In the genomic region with DNA sequence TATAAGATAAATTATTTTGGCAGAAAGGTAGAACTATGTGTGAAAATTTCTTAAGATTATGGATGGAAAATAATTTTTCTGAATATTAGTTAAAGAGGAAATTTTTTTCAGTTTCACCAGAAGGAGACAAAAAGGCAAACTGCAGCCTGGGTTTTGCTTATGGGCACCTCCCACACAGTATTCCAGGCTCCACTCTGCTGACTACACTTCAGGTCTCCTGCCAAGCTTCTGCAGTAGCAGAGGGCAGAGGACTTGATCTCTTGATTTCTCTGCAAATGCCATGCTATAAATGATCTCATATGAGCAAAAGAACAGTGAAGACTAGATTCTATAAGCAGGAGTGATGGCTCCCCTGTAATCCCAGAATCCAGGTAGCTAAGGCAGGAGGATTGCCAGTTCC, we compare ENCODE assay signal across 16 mouse cellular contexts.
A peak's percentile ranks its signal among the peaks of the same experiment; 100 is the strongest.
DNase-seq lines count a peak whose midpoint lies in the region; ATAC-seq and TF ChIP-seq lines count a peak whose summit lies in the region.
"Had no signal": no experiment of that assay in that cellular context is flagged by ENCODE, and none has a peak within 500 bp of the region (broad histone marks: within the 10 kb centered on the region; RNA-seq: fewer than 3 reads in every experiment).

No protein-coding gene starts in this region.

- H3K27me3 ChIP-seq in hindbrain, embryonic 14.5 days (ENCODE audit: control insufficient read depth, insufficient read depth, low read length) = no peaks in the 10 kb centered on the region
- H3K27me3 ChIP-seq in neural tube, embryonic 12.5 days (replicated peaks) = no peaks in the 10 kb centered on the region
- H3K27me3 ChIP-seq: heart, embryonic 12.5 days; liver, embryonic 12.5 days had no signal

- no peak overlapping the region for H3K27ac ChIP-seq in left cerebral cortex, adult 2 months
- H3K27ac ChIP-seq in cortical plate, adult 2 months (ENCODE audit: insufficient read depth, low read length) = no peak overlapping the region
- H3K27ac ChIP-seq in hindbrain, embryonic 14.5 days = 0 out of 2 replicates have a peak overlapping the region, but pooled peaks have one; percentile 22
- H3K27ac ChIP-seq in neural tube, embryonic 12.5 days = no peak overlapping the region
- H3K27ac ChIP-seq: liver, embryonic 12.5 days had no signal

- TF ChIP-seq POLR2A in cortical plate, adult 2 months (IDR thresholded peaks at IDR 0.05; ENCODE audit: extremely low read depth, insufficient read depth, low read length) = no peak

- peak overlapping the region; percentile 45 for H3K4me3 ChIP-seq in left cerebral cortex, adult 2 months
- H3K4me3 ChIP-seq in cortical plate, adult 2 months (ENCODE audit: insufficient read depth, low read length) = peak overlapping the region; percentile 50; the same call in 1 of the 2 replicates
- peak overlapping the region; percentile 51 for H3K4me3 ChIP-seq in hindbrain, embryonic 14.5 days (replicated peaks; ENCODE audit: low read length)
- no peak overlapping the region for H3K4me3 ChIP-seq in neural tube, embryonic 12.5 days
- H3K4me3 ChIP-seq: heart, embryonic 12.5 days; liver, embryonic 12.5 days had no signal

- DNase-seq in left cerebral cortex, adult 2 months (ENCODE audit: extremely low spot score in 1 of 2, low spot score in 2 of 2) = no peak
- DNase-seq in left cerebral cortex, postnatal 36 days (ENCODE audit: low spot score in 2 of 2) = no peak
- no peak for DNase-seq in hindbrain, embryonic 14.5 days (ENCODE audit: low spot score)
- no peak for DNase-seq in kidney, adult 11 months
- no peak for DNase-seq in thymus, postnatal 10 days (ENCODE audit: low spot score in 2 of 2)
- DNase-seq in thymus, postnatal 0 days (ENCODE audit: low spot score) = no peak
- DNase-seq: gastrocnemius, postnatal 25 days; heart, postnatal 4 days; left cerebral cortex, postnatal 4 days; thymus, postnatal 4 days had no signal

- peak overlapping the region; percentile 86 for H3K9ac ChIP-seq in hindbrain, embryonic 14.5 days
- no peak overlapping the region for H3K9ac ChIP-seq in neural tube, embryonic 12.5 days
- H3K9ac ChIP-seq: heart, embryonic 12.5 days; liver, embryonic 12.5 days had no signal

- no peaks in the 10 kb centered on the region for H3K9me3 ChIP-seq in hindbrain, embryonic 14.5 days (ENCODE audit: control insufficient read depth, low read length)
- no peaks in the 10 kb centered on the region for H3K9me3 ChIP-seq in neural tube, embryonic 12.5 days
- H3K9me3 ChIP-seq: heart, embryonic 12.5 days; liver, embryonic 12.5 days had no signal

- H3K4me1 ChIP-seq in cortical plate, adult 2 months (ENCODE audit: control insufficient read depth, insufficient read depth, low read length) = peaks cover 11% of the 10 kb centered on the region
- H3K4me1 ChIP-seq in hindbrain, embryonic 14.5 days (replicated peaks; ENCODE audit: control insufficient read depth, insufficient read depth, low read length) = peaks cover 58% of the 10 kb centered on the region
- peaks cover 24% of the 10 kb centered on the region for H3K4me1 ChIP-seq in neural tube, embryonic 12.5 days
- H3K4me1 ChIP-seq: heart, embryonic 12.5 days; liver, embryonic 12.5 days had no signal

- intact Hi-C loops in left cerebral cortex, adult 2 months (cut with DNase I) = loop anchor here (1.0 to 5.0 kb wide), 5 partner anchors 62 to 213 kb away; a partner anchor contains a TSS
- intact Hi-C loops in left cerebral cortex, postnatal 36 days (cut with DNase I) = loop anchor here (10.0 kb wide), 2 partner anchors 140 to 220 kb away; a partner anchor contains a TSS

- H3K4me2 ChIP-seq in hindbrain, embryonic 14.5 days (replicated peaks) = peak overlapping the region; percentile 74
- H3K4me2 ChIP-seq in neural tube, embryonic 12.5 days (replicated peaks) = peak overlapping the region; percentile 58
- H3K4me2 ChIP-seq: heart, embryonic 12.5 days; liver, embryonic 12.5 days had no signal

- H3K36me3 ChIP-seq in hindbrain, embryonic 14.5 days (replicated peaks; ENCODE audit: control insufficient read depth, insufficient read depth) = 0 out of 2 replicates have a peak, but pooled peaks cover 4% of the 10 kb centered on the region
- H3K36me3 ChIP-seq in neural tube, embryonic 12.5 days = no peaks in the 10 kb centered on the region; the same call in 1 of the 2 replicates
- H3K36me3 ChIP-seq: heart, embryonic 12.5 days; liver, embryonic 12.5 days had no signal

- no peak for TF ChIP-seq CTCF in left cerebral cortex, adult 2 months (IDR thresholded peaks at IDR 0.05)
- TF ChIP-seq CTCF in cortical plate, adult 2 months (IDR thresholded peaks at IDR 0.05; ENCODE audit: extremely low read depth, insufficient read depth, low read length) = no peak

- no peak for ATAC-seq in hindbrain, embryonic 14.5 days (ENCODE audit: low FRiP score)
- ATAC-seq in neural tube, embryonic 12.5 days (ENCODE audit: low FRiP score, low read depth) = no peak
- ATAC-seq: activated CD4-positive, CD25-positive, alpha-beta regulatory T cell, adult 4 months; liver, embryonic 12.5 days; lung, postnatal 0 days had no signal
